Mouse (Mus musculus) heart, embryonic 16.5 days (tissue): ENCODE measurements at regions not wholly inside any gene's neighbourhood (a gene's known extent, or its start where the extent isn't known, plus 50 kb on each side); places are given as distances from the start of the nearest gene placed in this dataset.

Source experiments
- ATAC-seq: fragments of 200-750 bp; cut with Nextera tagmentation; replicated peaks from 2 replicates; pipeline ENCODE4 v1.8.0; 2017; ENCODE audit warnings: moderate number of reproducible peaks; ENCODE audit not compliant: insufficient read depth, low FRiP score; ENCODE audit errors: extremely low read depth
- H3K27ac ChIP-seq: fragments of 300-500 bp; sonication (generic); 2 replicates; pipeline ENCODE4 v1.5.1; 2014; ENCODE audit warnings: mild to moderate bottlenecking, low read length, control low read depth, moderate library complexity
- H3K27me3 ChIP-seq: fragments of 300-500 bp; sonication (generic); 2 replicates; pipeline ENCODE4 v1.6.1; 2014; ENCODE audit warnings: low read length, mixed read lengths; ENCODE audit not compliant: control insufficient read depth, insufficient read depth
- H3K36me3 ChIP-seq: fragments of 300-500 bp; sonication (generic); 2 replicates; pipeline ENCODE4 v1.6.1; 2014; ENCODE audit not compliant: control insufficient read depth, insufficient read depth
- H3K4me1 ChIP-seq: fragments of 300-500 bp; sonication (generic); 2 replicates; pipeline ENCODE4 v1.6.1; 2014; ENCODE audit warnings: low read length, mixed read lengths; ENCODE audit not compliant: control insufficient read depth, insufficient read depth
- H3K4me2 ChIP-seq: fragments of 300-500 bp; sonication (generic); 2 replicates; pipeline ENCODE4 v1.6.1; 2014; ENCODE audit warnings: low read depth, mild to moderate bottlenecking, control low read depth, low read length
- H3K4me3 ChIP-seq: fragments of 300-500 bp; sonication (generic); 2 replicates; pipeline ENCODE4 v1.5.1; 2014; ENCODE audit warnings: mild to moderate bottlenecking, control low read depth, low read length
- H3K9ac ChIP-seq: fragments of 300-500 bp; sonication (generic); 2 replicates; pipeline ENCODE4 v1.6.1; 2014; ENCODE audit warnings: low read length, control low read depth
- H3K9me3 ChIP-seq: fragments of 300-500 bp; sonication (generic); replicated peaks from 2 replicates; pipeline ENCODE4 v1.6.1; 2016; ENCODE audit warnings: low read length; ENCODE audit not compliant: control insufficient read depth
- WGBS: fragments of 180-500 bp; shearing (Covaris S2); extraction: QIAGEN DNeasy Blood & Tissue Kit; methylation state at CpG from one replicate; pipeline ENCODE4 v1.1.7; 2014; 5-methylcytosine and 5-hydroxymethylcytosine counted together

DNA sequence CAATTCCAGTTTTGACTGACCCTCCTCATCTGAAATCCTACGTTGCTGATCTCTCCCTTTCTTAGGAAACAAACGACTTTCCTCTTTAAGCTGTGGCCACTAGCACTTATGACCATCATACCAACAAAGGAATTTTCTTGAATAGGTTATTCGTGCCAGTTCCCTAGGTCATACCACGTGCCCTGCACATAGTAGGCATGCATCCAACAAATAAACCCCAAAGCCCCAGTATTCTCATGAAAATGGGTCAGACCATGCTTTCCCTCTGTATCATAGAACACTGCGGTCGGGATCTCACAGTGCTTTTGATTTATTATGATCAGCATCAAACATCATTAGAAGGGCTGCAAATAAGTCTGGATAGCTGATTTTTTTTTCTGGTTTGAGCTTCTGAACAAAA, 139.4 kb downstream of the Emp1 start:
- no peaks in the 10 kb centered on the region for H3K4me1 ChIP-seq
- H3K4me2 ChIP-seq: no peak overlapping the region
- H3K4me3 ChIP-seq: no peak overlapping the region
- WGBS: 85% methylated on average over 6 of the region's 6 CpGs
- ATAC-seq: no peak
- no peaks in the 10 kb centered on the region for H3K27me3 ChIP-seq
- no peaks in the 10 kb centered on the region for H3K36me3 ChIP-seq
- H3K9me3 ChIP-seq: 0 out of 2 replicates have a peak, but pooled peaks cover under 1% of the 10 kb centered on the region
- no peak overlapping the region for H3K9ac ChIP-seq
- no peak overlapping the region for H3K27ac ChIP-seq

DNA sequence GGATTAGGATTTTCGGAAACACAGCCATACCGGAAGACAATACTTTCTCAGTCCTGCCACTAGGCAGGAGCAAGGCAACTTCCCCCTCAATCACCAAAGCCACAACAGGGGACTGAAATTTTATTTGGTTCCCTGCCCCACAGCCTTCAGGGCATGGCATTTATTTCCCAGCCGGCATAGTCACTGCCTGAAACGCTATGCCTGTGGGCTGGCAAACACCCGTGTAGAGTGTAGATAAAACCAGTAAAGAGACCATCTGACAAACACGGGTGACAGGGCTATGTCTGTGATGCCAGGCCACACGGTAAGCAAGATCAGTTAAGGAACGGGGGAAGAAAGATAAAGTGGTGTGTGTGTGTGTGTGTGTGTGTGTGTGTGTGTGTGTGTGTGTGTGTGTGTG, 140.1 kb downstream of the Emp1 start:
- Histone ChIP-seq H3K4me1 (no peaks in the 10 kb centered on the region), H3K9me3 (no peaks in the 10 kb centered on the region), H3K9ac (no peak overlapping the region), H3K4me3 (no peak overlapping the region), H3K27ac (no peak overlapping the region), H3K36me3 (no peaks in the 10 kb centered on the region), H3K27me3 (no peaks in the 10 kb centered on the region), H3K4me2 (no peak overlapping the region)
- ATAC-seq: no peak
- 52% methylated on average over 8 of the region's 8 CpGs for WGBS

DNA sequence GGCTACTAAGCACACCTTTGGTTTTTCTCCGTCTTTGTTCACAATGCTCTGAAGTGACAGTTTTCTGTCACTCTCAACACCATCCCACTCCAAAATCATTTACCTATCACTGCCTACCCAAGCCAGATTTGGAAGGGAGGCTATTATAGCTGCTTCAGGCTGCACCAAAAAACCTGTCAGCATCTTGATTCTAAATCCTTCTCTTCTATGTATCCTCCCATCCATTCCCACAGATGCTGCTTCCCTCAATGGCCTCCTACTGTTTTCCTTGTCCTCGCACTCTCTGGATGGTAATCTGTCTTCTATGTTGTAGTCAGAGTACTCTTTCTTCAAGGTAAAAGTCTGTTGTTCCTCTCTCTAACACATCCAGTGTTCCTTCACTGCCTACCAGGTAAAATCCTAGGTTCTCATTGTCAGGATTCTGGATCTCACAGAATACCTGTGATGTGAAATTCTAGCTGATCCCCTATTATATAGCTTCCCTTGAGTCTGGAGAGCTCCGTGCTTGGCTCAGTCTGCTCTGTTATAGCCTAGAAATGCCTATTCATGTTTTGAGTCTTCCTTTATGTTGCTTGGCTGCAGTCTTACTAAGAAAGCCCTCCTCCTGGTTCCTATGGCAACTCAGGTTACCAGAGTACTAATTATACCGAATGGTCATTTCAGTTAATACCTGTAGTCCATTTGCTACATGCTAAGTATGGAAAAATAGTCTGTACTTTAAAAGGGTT, 156.5 kb downstream of the Emp1 start:
- no peak for ATAC-seq
- WGBS: 74% methylated on average over 4 of the region's 4 CpGs
- no peaks in the 10 kb centered on the region for H3K27me3 ChIP-seq
- H3K36me3 ChIP-seq: no peaks in the 10 kb centered on the region
- H3K9me3 ChIP-seq: no peaks in the 10 kb centered on the region
- H3K4me1 ChIP-seq: no peaks in the 10 kb centered on the region
- H3K4me3 ChIP-seq: no peak overlapping the region
- no peak overlapping the region for H3K4me2 ChIP-seq
- H3K27ac ChIP-seq: no peak overlapping the region
- no peak overlapping the region for H3K9ac ChIP-seq

DNA sequence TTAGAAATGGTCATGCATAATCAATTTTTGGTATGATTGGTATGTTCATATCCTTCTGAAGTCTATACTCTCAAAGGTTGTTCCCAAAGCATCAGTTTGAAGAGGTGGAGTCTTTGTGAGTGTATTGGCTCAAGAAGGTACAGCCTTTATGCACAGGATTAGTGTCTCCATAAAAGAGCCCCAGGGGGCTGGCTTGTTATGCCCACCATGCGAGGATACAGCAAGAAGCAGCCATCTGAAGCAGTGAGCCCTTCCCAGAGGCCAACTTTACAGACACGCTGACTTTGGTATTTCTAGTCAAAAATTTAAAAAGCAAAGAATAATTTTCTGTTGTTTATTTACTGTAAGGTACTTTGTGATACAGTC, 157.1 kb downstream of the Emp1 start:
- no peaks in the 10 kb centered on the region for H3K36me3 ChIP-seq
- 71% methylated on average over 2 of the region's 2 CpGs for WGBS
- H3K9ac ChIP-seq: no peak overlapping the region
- H3K27ac ChIP-seq: no peak overlapping the region
- no peak for ATAC-seq
- no peaks in the 10 kb centered on the region for H3K27me3 ChIP-seq
- H3K4me3 ChIP-seq: no peak overlapping the region
- H3K4me1 ChIP-seq: no peaks in the 10 kb centered on the region
- no peaks in the 10 kb centered on the region for H3K9me3 ChIP-seq
- H3K4me2 ChIP-seq: no peak overlapping the region

DNA sequence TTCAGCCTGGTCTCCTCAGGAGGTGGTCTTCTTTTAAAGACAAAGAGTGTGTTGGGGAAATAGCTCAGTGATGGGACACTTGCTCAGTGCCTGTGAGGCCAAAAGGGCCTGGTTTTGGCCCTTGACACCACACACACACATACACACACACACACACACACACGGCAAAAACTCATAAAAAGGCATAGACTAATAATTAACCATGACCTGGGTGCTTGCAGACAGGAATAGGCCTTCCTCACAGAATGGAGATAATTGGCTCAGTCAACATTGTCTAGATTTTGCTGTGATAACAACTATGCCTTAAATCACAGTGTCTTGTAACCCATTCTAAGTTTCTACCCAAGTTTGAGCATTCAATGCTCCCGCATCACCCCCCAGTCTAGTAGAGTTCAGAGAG, 158.5 kb downstream of the Emp1 start:
- WGBS: 67% methylated on average over 2 of the region's 2 CpGs
- no peak overlapping the region for H3K4me2 ChIP-seq
- no peak overlapping the region for H3K27ac ChIP-seq
- peaks cover 6% of the 10 kb centered on the region; the same call in 1 of the 2 replicates for H3K4me1 ChIP-seq
- no peak for ATAC-seq
- H3K36me3 ChIP-seq: no peaks in the 10 kb centered on the region
- no peak overlapping the region for H3K4me3 ChIP-seq
- no peaks in the 10 kb centered on the region for H3K27me3 ChIP-seq
- no peak overlapping the region for H3K9ac ChIP-seq
- H3K9me3 ChIP-seq: no peaks in the 10 kb centered on the region

DNA sequence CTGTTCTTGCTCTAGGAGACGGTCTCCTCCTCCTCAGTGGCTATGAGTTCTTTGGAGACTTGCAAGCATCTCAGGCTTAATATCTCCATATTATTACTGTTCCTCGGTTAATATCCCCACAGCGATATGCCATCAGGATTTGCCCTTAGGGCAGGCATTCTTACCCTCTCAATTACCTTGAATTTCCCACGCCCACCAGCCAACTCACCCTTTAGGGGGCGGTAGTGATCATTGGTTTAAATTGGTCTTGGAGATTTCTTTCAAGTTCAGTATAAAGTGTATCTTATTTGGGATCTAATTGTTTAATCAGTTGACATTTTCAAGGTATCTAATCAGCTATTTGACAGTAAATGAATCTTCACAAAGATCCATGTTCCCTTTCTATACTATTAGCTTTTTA, 162.5 kb downstream of the Emp1 start:
- no peaks in the 10 kb centered on the region for H3K9me3 ChIP-seq
- no peak overlapping the region for H3K27ac ChIP-seq
- no peak overlapping the region for H3K9ac ChIP-seq
- 70% methylated on average over 5 of the region's 5 CpGs for WGBS
- no peaks in the 10 kb centered on the region for H3K36me3 ChIP-seq
- H3K4me1 ChIP-seq: peaks cover 12% of the 10 kb centered on the region; the same call in 1 of the 2 replicates
- no peak for ATAC-seq
- no peaks in the 10 kb centered on the region for H3K27me3 ChIP-seq
- H3K4me2 ChIP-seq: no peak overlapping the region
- H3K4me3 ChIP-seq: no peak overlapping the region

DNA sequence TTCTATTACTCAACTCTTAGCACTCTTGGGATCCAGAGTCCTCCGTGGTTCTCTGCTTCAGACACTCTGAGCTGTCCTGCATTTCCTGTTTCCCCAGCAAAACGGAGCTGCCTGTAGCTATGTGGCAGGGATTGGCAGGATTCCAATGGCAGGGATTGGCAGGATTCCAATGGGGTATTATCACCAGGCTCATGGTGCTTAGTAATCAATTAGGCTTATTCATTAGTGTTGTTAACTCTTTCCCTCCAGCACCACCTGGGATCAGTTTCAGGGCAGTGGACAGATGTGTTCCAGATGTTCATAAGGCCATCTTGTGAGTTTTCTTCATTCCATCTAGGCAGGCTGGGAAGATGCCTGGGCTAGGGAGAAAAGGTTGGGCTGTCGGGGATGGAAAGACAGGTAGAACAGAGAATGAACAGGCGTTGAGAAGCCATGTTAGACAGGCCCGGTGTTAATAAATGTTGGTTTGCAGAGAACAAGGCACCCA, 163.5 kb downstream of the Emp1 start:
- Histone ChIP-seq H3K4me3 (no peak overlapping the region), H3K4me2 (peak overlapping the region; percentile 27), H3K27ac (no peak overlapping the region), H3K4me1 (peaks cover 12% of the 10 kb centered on the region; the same call in 1 of the 2 replicates), H3K36me3 (no peaks in the 10 kb centered on the region), H3K9me3 (no peaks in the 10 kb centered on the region), H3K9ac (no peak overlapping the region), H3K27me3 (no peaks in the 10 kb centered on the region)
- 42% methylated on average over 5 of the region's 5 CpGs for WGBS
- ATAC-seq: peak; percentile 58

DNA sequence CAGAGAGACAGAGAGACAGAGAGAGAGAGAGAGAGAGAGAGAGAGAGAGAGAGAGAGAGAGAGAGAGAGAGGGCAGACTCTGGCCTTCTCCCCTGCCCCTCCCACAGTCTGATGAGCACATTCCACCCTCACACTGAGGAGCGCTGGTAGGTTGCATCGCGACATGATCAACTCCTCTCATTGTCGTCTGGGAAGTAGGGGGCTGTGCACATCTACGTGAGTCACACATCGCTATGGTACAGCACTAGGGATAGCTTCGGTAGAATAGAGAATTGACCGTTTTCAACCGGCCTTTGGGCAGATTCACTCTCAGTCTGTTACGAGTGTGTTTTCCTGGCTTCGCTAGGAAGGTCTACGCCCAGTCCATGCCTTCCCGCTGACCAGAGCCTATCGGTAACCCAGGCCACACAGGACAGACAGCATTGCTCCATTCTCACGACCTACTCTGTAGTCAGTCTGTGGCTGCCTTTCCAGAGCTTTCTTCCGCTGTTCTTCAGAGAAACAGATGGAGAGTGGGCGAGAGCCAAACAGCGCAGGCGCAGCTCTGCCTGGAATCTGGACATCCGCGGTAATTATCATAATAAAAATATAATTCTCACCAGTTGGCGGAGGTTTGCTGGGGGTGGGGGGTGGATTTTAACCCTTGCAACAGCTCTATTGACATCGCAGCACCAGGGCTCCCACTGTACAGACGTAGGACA, 164.3 kb downstream of the Emp1 start:
- H3K4me3 ChIP-seq: no peak overlapping the region
- H3K36me3 ChIP-seq: no peaks in the 10 kb centered on the region
- no peak overlapping the region for H3K4me2 ChIP-seq
- H3K9ac ChIP-seq: no peak overlapping the region
- H3K4me1 ChIP-seq: peaks cover 12% of the 10 kb centered on the region; the same call in 1 of the 2 replicates
- no peak for ATAC-seq
- no peak overlapping the region for H3K27ac ChIP-seq
- 82% methylated on average over 24 of the region's 24 CpGs for WGBS
- H3K27me3 ChIP-seq: no peaks in the 10 kb centered on the region
- H3K9me3 ChIP-seq: no peaks in the 10 kb centered on the region

DNA sequence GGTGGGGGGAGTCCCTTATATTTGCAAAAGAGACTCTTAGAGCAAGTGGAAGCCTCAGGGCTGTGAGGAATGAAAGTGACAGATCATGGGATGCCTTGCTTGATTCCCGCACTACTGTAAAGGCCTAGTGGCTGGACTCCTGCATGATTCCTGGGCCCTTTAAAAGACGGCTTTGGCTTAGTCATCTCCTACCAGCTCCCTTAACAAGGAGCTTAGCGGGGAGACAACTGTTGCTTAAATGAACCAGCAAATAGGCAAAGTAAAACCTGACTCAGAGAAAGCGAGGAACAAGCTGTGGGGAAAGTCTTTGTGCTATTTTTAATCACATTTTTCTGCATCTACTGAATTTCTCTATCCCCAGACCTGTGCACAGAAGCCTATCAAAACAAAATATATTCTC, 165.5 kb downstream of the Emp1 start:
- Histone ChIP-seq H3K27me3 (no peaks in the 10 kb centered on the region), H3K4me3 (no peak overlapping the region), H3K36me3 (no peaks in the 10 kb centered on the region), H3K4me1 (peaks cover 12% of the 10 kb centered on the region; the same call in 1 of the 2 replicates), H3K9me3 (no peaks in the 10 kb centered on the region), H3K27ac (no peak overlapping the region), H3K4me2 (no peak overlapping the region), H3K9ac (no peak overlapping the region)
- WGBS: 58% methylated on average over 4 of the region's 4 CpGs
- no peak for ATAC-seq
